Mouse (Mus musculus) kidney, embryonic 14.5 days (tissue): ENCODE results near the gene Prkcb. TPM values are rescaled to one million over a fixed set of nuclear protein-coding genes. Genes with fewer than 3 reads are reported as not detected.

ENCODE experiments used
- ATAC-seq: fragments of 200-750 bp; cut with Nextera tagmentation; 2 replicates; pipeline ENCODE4 v1.8.0; 2017; ENCODE audit warnings: moderate number of reproducible peaks, mild to moderate bottlenecking, moderate TSS enrichment, moderate library complexity; ENCODE audit not compliant: low FRiP score, low TSS enrichment
- H3K27ac ChIP-seq: fragments of 300-500 bp; sonication (generic); 2 replicates; pipeline ENCODE4 v1.5.1; 2014; ENCODE audit warnings: low read depth, mild to moderate bottlenecking, low read length, moderate library complexity, mixed read lengths
- H3K27me3 ChIP-seq: fragments of 300-500 bp; sonication (generic); 2 replicates; pipeline ENCODE4 v1.6.1; 2014; ENCODE audit warnings: mild to moderate bottlenecking, low read length; ENCODE audit not compliant: control insufficient read depth, insufficient read depth
- H3K36me3 ChIP-seq: fragments of 300-500 bp; sonication (generic); 2 replicates; pipeline ENCODE4 v1.6.1; 2014; ENCODE audit warnings: low read length, mixed read lengths; ENCODE audit not compliant: control insufficient read depth, insufficient read depth
- H3K4me1 ChIP-seq: fragments of 300-500 bp; sonication (generic); 2 replicates; pipeline ENCODE4 v1.6.1; 2014; ENCODE audit warnings: low read length, mixed read lengths; ENCODE audit not compliant: control insufficient read depth, insufficient read depth
- H3K4me2 ChIP-seq: fragments of 300-500 bp; sonication (generic); replicated peaks from 2 replicates; pipeline ENCODE4 v1.6.1; 2014; ENCODE audit warnings: low read depth, mild to moderate bottlenecking, low read length
- H3K4me3 ChIP-seq: fragments of 300-500 bp; sonication (generic); 2 replicates; pipeline ENCODE4 v1.5.1; 2014; ENCODE audit warnings: mild to moderate bottlenecking, low read length
- H3K9ac ChIP-seq: fragments of 300-500 bp; sonication (generic); 2 replicates; pipeline ENCODE4 v1.6.1; 2014; ENCODE audit warnings: low read depth, mild to moderate bottlenecking, low read length, moderate library complexity
- H3K9me3 ChIP-seq: fragments of 300-500 bp; sonication (generic); 2 replicates; pipeline ENCODE4 v1.6.1; 2016; ENCODE audit warnings: low read length; ENCODE audit not compliant: control insufficient read depth
- WGBS: fragments of 180-500 bp; shearing (Covaris S2); extraction: QIAGEN DNeasy Blood & Tissue Kit; methylation state at CpG from one replicate; pipeline ENCODE4 v1.1.7; 2014; 5-methylcytosine and 5-hydroxymethylcytosine counted together
- polyA plus RNA-seq: library from polyadenylated mRNA; unstranded; fragments of >200 nt; fragmentation: Nextera tagmentation; extraction: Ambion mirVana; gene quantifications from 2 replicates; pipeline ENCODE4 v1.2.1, GENCODE M21; 2014

The Prkcb gene
- polyA plus RNA-seq, 1 experiment from 2014 or later, result 4.1 TPM

DNA sequence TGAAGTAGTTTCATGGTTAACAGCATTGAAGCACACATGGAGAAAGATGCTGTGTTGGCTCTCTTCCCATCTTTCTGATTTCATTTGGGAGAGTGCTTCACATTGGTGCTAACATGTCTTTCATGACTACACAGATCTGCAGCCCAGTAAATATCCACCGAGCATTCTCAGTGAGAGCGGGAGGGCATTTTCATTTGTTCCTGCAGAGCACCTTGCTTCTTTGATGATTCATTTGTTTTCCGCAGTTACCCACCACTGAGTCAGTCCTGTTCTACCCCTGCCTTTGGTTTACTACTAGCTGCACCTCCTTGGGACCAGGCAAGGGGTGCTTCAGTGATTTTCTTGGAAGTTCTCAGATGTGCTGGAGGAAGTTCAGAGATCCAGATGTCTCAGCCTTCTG is 8.3 kb downstream of the Prkcb start:
- no peak overlapping the region for H3K9ac ChIP-seq
- H3K36me3 ChIP-seq, result no peaks in the 10 kb centered on the region
- no peak overlapping the region for H3K4me3 ChIP-seq
- no peak for ATAC-seq
- H3K27ac ChIP-seq, result no peak overlapping the region
- no peaks in the 10 kb centered on the region for H3K9me3 ChIP-seq
- H3K27me3 ChIP-seq, result peaks cover 3% of the 10 kb centered on the region; the same call in 1 of the 2 replicates
- no peaks in the 10 kb centered on the region for H3K4me1 ChIP-seq
- no peak overlapping the region for H3K4me2 ChIP-seq
- WGBS, result 94% methylated on average over 3 of the region's 3 CpGs

DNA sequence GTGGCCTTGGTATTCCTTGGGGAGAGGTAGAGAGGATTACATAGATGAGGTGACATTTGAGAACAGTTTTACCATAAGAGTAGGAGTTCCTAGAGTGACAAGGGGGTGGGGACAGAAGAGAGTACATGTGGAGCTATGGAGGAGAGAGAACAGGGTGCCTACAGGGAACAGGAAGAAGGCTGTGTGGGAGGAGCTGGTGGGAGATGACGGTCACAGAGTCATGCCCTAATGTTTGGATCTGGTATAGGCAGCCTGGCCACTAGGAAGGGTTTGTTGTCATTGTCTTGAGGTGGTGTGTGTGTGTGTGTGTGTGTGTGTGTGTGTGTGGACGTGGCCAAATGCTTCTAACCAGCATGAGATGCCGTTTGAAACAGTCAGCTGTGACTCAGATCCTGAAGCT is 9.1 kb downstream of the Prkcb start:
- 36% methylated on average over 3 of the region's 3 CpGs for WGBS
- H3K9me3 ChIP-seq, result no peaks in the 10 kb centered on the region
- H3K4me2 ChIP-seq, result no peak overlapping the region
- ATAC-seq, result no peak
- no peaks in the 10 kb centered on the region for H3K27me3 ChIP-seq
- no peaks in the 10 kb centered on the region for H3K36me3 ChIP-seq
- H3K4me1 ChIP-seq, result no peaks in the 10 kb centered on the region
- H3K9ac ChIP-seq, result no peak overlapping the region
- H3K27ac ChIP-seq, result no peak overlapping the region
- no peak overlapping the region for H3K4me3 ChIP-seq

DNA sequence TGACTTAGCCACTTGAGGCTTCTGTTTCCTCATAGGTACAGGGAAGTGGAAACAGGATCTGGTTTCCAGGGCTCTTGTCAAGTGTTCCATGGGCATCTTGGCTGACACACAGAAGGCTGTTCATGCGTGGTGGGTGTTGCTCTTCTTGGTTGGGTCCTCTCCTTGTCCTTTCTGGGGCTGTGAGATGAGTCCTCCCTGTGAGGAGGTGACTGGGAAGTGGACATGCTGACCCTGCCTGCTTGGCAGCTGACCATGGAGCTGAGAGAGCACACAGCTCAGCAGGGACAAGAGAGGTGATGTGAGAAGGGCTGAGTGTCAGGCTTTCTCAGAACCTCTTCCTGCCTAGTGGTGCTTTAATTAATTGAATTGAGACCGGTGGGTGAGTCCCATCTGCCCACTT is 10.2 kb downstream of the Prkcb start:
- ATAC-seq, result no peak
- H3K9me3 ChIP-seq, result no peaks in the 10 kb centered on the region
- no peaks in the 10 kb centered on the region for H3K36me3 ChIP-seq
- 82% methylated on average over 2 of the region's 2 CpGs for WGBS
- H3K4me2 ChIP-seq, result no peak overlapping the region
- no peak overlapping the region for H3K4me3 ChIP-seq
- no peaks in the 10 kb centered on the region for H3K27me3 ChIP-seq
- H3K9ac ChIP-seq, result no peak overlapping the region
- H3K4me1 ChIP-seq, result no peaks in the 10 kb centered on the region
- H3K27ac ChIP-seq, result no peak overlapping the region

- H3K4me1 ChIP-seq, result no peaks in the 10 kb centered on the region
- H3K9ac ChIP-seq, result no peak overlapping the region
- H3K36me3 ChIP-seq, result no peaks in the 10 kb centered on the region
- no peak for ATAC-seq
- H3K9me3 ChIP-seq, result no peaks in the 10 kb centered on the region
- 68% methylated on average over 4 of the region's 4 CpGs for WGBS
- H3K27ac ChIP-seq, result no peak overlapping the region
- no peak overlapping the region for H3K4me2 ChIP-seq
- no peaks in the 10 kb centered on the region for H3K27me3 ChIP-seq
- no peak overlapping the region for H3K4me3 ChIP-seq
These were observed 12.0 kb downstream of the Prkcb start for GRCm38 (mm10) chr7:122300538-122300937.

DNA sequence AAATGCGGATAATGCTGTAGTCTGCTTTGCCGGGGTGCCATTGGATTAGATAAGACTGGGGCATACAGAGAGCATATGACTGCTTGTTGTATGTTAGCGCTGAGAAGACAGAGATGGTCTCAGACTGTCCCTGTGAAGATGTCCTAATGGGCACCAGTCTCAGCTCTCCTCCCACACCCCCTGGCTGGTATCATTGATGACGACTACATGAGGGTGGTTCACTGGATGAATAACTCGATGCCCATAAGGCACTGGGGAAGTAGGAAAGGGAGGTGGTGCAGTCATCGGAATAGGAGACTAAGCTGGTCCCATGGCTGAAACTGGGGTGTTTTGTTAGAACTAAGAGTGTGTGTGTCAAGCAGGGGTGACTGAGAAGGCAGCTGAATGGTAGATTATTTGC is 14.0 kb downstream of the Prkcb start:
- ATAC-seq, result no peak
- H3K9ac ChIP-seq, result no peak overlapping the region
- H3K9me3 ChIP-seq, result no peaks in the 10 kb centered on the region
- no peaks in the 10 kb centered on the region for H3K4me1 ChIP-seq
- H3K27me3 ChIP-seq, result no peaks in the 10 kb centered on the region
- H3K4me2 ChIP-seq, result no peak overlapping the region
- WGBS, result 87% methylated on average over 6 of the region's 6 CpGs
- H3K4me3 ChIP-seq, result no peak overlapping the region
- H3K36me3 ChIP-seq, result no peaks in the 10 kb centered on the region
- no peak overlapping the region for H3K27ac ChIP-seq

DNA sequence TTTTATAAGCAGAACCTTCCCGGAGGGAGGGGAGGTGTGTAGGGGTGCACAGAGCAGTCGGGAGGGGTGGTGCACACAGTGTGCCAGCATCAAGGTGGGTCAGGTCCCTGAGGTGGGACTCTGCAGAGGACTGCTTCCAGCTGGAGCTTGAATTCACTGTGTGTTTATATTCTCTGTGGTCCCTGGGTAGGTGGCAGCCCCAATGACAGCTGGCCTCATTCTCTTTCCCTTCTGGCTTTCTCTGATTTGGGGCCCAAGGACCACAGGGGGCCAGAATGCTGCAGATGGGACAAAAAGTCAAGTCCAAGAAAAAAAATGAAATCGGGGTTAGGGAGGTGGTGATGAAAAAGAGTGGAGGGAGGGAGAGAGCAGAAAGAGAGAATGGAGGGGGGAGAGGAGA is 15.4 kb downstream of the Prkcb start:
- Histone ChIP-seq H3K27me3 (no peaks in the 10 kb centered on the region), H3K9me3 (no peaks in the 10 kb centered on the region), H3K36me3 (no peaks in the 10 kb centered on the region), H3K27ac (no peak overlapping the region), H3K4me1 (no peaks in the 10 kb centered on the region), H3K9ac (no peak overlapping the region), H3K4me2 (no peak overlapping the region), H3K4me3 (no peak overlapping the region)
- ATAC-seq, result no peak
- WGBS, result 72% methylated on average over 3 of the region's 3 CpGs

DNA sequence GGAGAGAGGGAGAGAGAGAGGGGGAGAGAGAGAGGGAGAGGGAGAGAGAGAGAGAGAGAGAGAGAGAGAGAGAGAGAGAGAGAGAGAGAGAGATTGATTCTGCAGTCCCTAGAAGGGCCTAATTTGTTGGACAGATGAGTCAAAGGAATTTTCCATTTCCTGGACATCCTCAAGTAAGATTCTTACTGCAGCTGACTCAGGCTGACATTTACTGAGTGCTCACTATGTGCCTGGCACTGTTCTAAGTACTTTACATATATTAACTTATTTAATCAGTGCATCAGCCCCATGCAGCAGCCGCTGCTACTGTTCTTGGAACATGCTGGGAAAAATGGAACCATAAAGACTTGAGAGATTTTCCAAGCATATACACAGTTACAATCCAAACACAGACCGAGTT is 16.0 kb downstream of the Prkcb start:
- WGBS, result 90% methylated on average over 2 of the region's 2 CpGs
- no peak overlapping the region for H3K27ac ChIP-seq
- H3K9me3 ChIP-seq, result no peaks in the 10 kb centered on the region
- no peak overlapping the region for H3K4me3 ChIP-seq
- ATAC-seq, result no peak
- no peaks in the 10 kb centered on the region for H3K4me1 ChIP-seq
- H3K4me2 ChIP-seq, result no peak overlapping the region
- H3K27me3 ChIP-seq, result no peaks in the 10 kb centered on the region
- H3K9ac ChIP-seq, result no peak overlapping the region
- H3K36me3 ChIP-seq, result no peaks in the 10 kb centered on the region

GRCm38 (mm10) chr7:122307241-122307640 is 18.7 kb downstream of the Prkcb start:
- H3K9ac ChIP-seq, result no peak overlapping the region
- no peaks in the 10 kb centered on the region for H3K27me3 ChIP-seq
- H3K36me3 ChIP-seq, result no peaks in the 10 kb centered on the region
- H3K27ac ChIP-seq, result no peak overlapping the region
- ATAC-seq, result no peak
- H3K4me2 ChIP-seq, result no peak overlapping the region
- 88% methylated on average over 9 of the region's 9 CpGs for WGBS
- no peak overlapping the region for H3K4me3 ChIP-seq
- H3K9me3 ChIP-seq, result no peaks in the 10 kb centered on the region
- H3K4me1 ChIP-seq, result no peaks in the 10 kb centered on the region

DNA sequence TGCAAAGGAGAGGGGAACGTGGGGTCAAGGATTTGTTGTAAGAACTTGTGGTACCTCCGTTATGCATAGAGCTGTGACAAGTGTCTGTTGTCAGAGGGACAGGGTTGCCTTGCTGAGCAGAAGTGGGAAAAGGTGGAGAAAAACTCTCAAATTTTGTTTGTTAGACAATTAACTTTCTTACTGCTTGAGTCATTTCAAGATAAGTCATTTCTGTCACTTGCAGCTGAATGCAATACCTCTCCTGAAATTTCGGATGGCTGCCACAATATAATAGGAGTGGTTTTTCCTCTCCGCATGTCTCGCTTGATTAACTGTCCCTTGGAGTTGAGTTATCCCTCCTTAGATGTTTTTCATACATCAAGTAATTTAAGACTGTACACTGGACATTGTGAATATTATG is 20.1 kb downstream of the Prkcb start:
- no peaks in the 10 kb centered on the region for H3K36me3 ChIP-seq
- H3K27me3 ChIP-seq, result no peaks in the 10 kb centered on the region
- no peak overlapping the region for H3K9ac ChIP-seq
- H3K4me3 ChIP-seq, result no peak overlapping the region
- no peaks in the 10 kb centered on the region for H3K4me1 ChIP-seq
- no peaks in the 10 kb centered on the region for H3K9me3 ChIP-seq
- no peak overlapping the region for H3K27ac ChIP-seq
- 76% methylated on average over 5 of the region's 5 CpGs for WGBS
- ATAC-seq, result no peak
- H3K4me2 ChIP-seq, result no peak overlapping the region
